Mouse (Mus musculus) layer of hippocampus, adult 2 months (tissue): ENCODE measurements around the gene Tgfbr1. TPM values are rescaled to one million over a fixed set of nuclear protein-coding genes. Genes with fewer than 3 reads are reported as not detected.
"Not testable (repeated sequence)": the region's sequence is repeated elsewhere in the genome, so short reads cannot be mapped to it uniquely, and the experiment has no call there.

ENCODE experiments used
- DNase-seq, 2 experiments: peaks; one replicate each; pipeline ENCODE4 v3.0.0; 2022; ENCODE audit warnings: low spot score in 2 of 2
- H3K27ac ChIP-seq: fragments of 200-600 bp; 2 replicates; pipeline ENCODE4 v1.8.1; 2022
- H3K4me3 ChIP-seq: fragments of 200-600 bp; 2 replicates; pipeline ENCODE4 v1.8.1; 2022; ENCODE audit warnings: mild to moderate bottlenecking
- CTCF ChIP-seq: fragments of 200-600 bp; conservative IDR thresholded peaks from 2 replicates; pipeline ENCODE4 v1.8.1; 2022; ENCODE audit warnings: antibody characterized with exemption, mild to moderate bottlenecking, moderate library complexity
- total RNA-seq, 2 experiments: library from RNA; stranded (reverse); gene quantifications; 2 replicates each; pipeline ENCODE4 v1.2.3; 2021

Tgfbr1 gene
- total RNA-seq, 2 experiments from 2014 or later, result 19.9 to 24.4 TPM

- peak overlapping the region; percentile 90 for H3K27ac ChIP-seq
- TF ChIP-seq CTCF, result no peak
- DNase-seq, result peak in 1 of 2 experiments; percentile 25
Measured at GRCm38 (mm10) chr4:47353416-47354111, 542 bp downstream of the Tgfbr1 start.

GRCm38 (mm10) chr4:47354304-47354703 is 1.3 kb downstream of the Tgfbr1 start:
- H3K27ac ChIP-seq, result peak overlapping the region; percentile 90; the same call in 1 of the 2 replicates
- DNase-seq, result no peak
- TF ChIP-seq CTCF, result no peak
- peak overlapping the region; percentile 74 for H3K4me3 ChIP-seq

More at GRCm38 (mm10) chr4:47353416-47354111, 542 bp downstream of the Tgfbr1 start:
- peak overlapping the region; percentile 74 for H3K4me3 ChIP-seq

GRCm38 (mm10) chr4:47362662-47363061 is 9.6 kb downstream of the Tgfbr1 start:
- no peak for TF ChIP-seq CTCF
- no peak for DNase-seq
- Histone ChIP-seq H3K4me3 (no peak overlapping the region), H3K27ac (no peak overlapping the region)

GRCm38 (mm10) chr4:47363134-47363533 is 10.1 kb downstream of the Tgfbr1 start:
- no peak for TF ChIP-seq CTCF

GRCm38 (mm10) chr4:47368717-47369116 is 15.7 kb downstream of the Tgfbr1 start:
- no peak for TF ChIP-seq CTCF
- no peak for DNase-seq
- Histone ChIP-seq H3K27ac (no peak overlapping the region), H3K4me3 (no peak overlapping the region)

More at GRCm38 (mm10) chr4:47363134-47363533, 10.1 kb downstream of the Tgfbr1 start:
- H3K27ac ChIP-seq, result no peak overlapping the region
- no peak overlapping the region for H3K4me3 ChIP-seq
- no peak for DNase-seq

GRCm38 (mm10) chr4:47378716-47379115 is 25.7 kb downstream of the Tgfbr1 start:
- DNase-seq, result no peak
- Histone ChIP-seq H3K4me3 (no peak overlapping the region), H3K27ac (no peak overlapping the region)
- no peak for TF ChIP-seq CTCF

GRCm38 (mm10) chr4:47382426-47382825 is 29.4 kb downstream of the Tgfbr1 start:
- no peak for DNase-seq
- Histone ChIP-seq H3K4me3 (no peak overlapping the region), H3K27ac (no peak overlapping the region)
- TF ChIP-seq CTCF, result no peak

GRCm38 (mm10) chr4:47391926-47392325 is 38.9 kb downstream of the Tgfbr1 start:
- H3K4me3 ChIP-seq, DNase-seq, H3K27ac ChIP-seq: not testable (repeated sequence)

GRCm38 (mm10) chr4:47396251-47396650 is 43.2 kb downstream of the Tgfbr1 start:
- TF ChIP-seq CTCF, result no peak
- DNase-seq, result no peak
- Histone ChIP-seq H3K27ac (no peak overlapping the region), H3K4me3 (no peak overlapping the region)

- DNase-seq, result no peak
- no peak for TF ChIP-seq CTCF
- no peak overlapping the region for H3K27ac ChIP-seq
- H3K4me3 ChIP-seq, result no peak overlapping the region
Measured at GRCm38 (mm10) chr4:47397951-47398687, 45.1 kb downstream of the Tgfbr1 start.

- Histone ChIP-seq H3K27ac (no peak overlapping the region), H3K4me3 (no peak overlapping the region)
- DNase-seq, result peak in 1 of 2 experiments; percentile 37
- TF ChIP-seq CTCF, result peak; percentile 88
Measured at GRCm38 (mm10) chr4:47399824-47400223, 46.8 kb downstream of the Tgfbr1 start.

GRCm38 (mm10) chr4:47400314-47400713 is 47.3 kb downstream of the Tgfbr1 start:
- Histone ChIP-seq H3K4me3 (no peak overlapping the region), H3K27ac (no peak overlapping the region)
- no peak for DNase-seq
- TF ChIP-seq CTCF, result no peak

GRCm38 (mm10) chr4:47402200-47402599 is 49.2 kb downstream of the Tgfbr1 start:
- no peak for DNase-seq
- no peak for TF ChIP-seq CTCF
- Histone ChIP-seq H3K27ac (no peak overlapping the region), H3K4me3 (no peak overlapping the region)
